Mouse (Mus musculus): ENCODE measurements around the gene Shc3. TPM values are rescaled to one million over a fixed set of nuclear protein-coding genes. Genes with fewer than 3 reads are reported as not detected.

Shc3 gene
- total and polyA plus RNA-seq, 2 experiments from 2014 or later = 9.1 to 111 TPM

- no peak for TF ChIP-seq CTCF (IDR thresholded peaks at IDR 0.05; ENCODE audit: low read depth)
- 93% methylated on average over 4 of the region's 4 CpGs for whole genome bisulfite sequencing
- ATAC-seq (no peak), DNase-seq (ENCODE audit: low spot score) (no peak)
- no peaks in the 10 kb centered on the region for H3K9me3 ChIP-seq (ENCODE audit: low read length)
- H3K36me3 ChIP-seq (ENCODE audit: insufficient read depth, low read length) = no peaks in the 10 kb centered on the region
- no peaks in the 10 kb centered on the region for H3K27me3 ChIP-seq (ENCODE audit: insufficient read depth, low read length)
- no peak overlapping the region for H3K27ac ChIP-seq
- no peak overlapping the region for H3K9ac ChIP-seq (replicated peaks; ENCODE audit: low read length)
- H3K4me2 ChIP-seq (ENCODE audit: low read depth, low read length) = no peak overlapping the region
- H3K4me1 ChIP-seq (ENCODE audit: insufficient read depth, low read length) = no peaks in the 10 kb centered on the region
- no peak overlapping the region for H3K4me3 ChIP-seq (ENCODE audit: low read length)
Measured at GRCm38 (mm10) chr13:51524316-51524715, 44.9 kb downstream of the Shc3 start.

GRCm38 (mm10) chr13:51523311-51523710 is 45.9 kb downstream of the Shc3 start:
- TF ChIP-seq CTCF (IDR thresholded peaks at IDR 0.05; ENCODE audit: low read depth) = no peak
- Histone ChIP-seq H3K27ac (no peak overlapping the region), H3K36me3 (ENCODE audit: insufficient read depth, low read length) (no peaks in the 10 kb centered on the region), H3K9ac (replicated peaks; ENCODE audit: low read length) (no peak overlapping the region), H3K9me3 (ENCODE audit: low read length) (no peaks in the 10 kb centered on the region), H3K4me3 (ENCODE audit: low read length) (no peak overlapping the region), H3K4me1 (ENCODE audit: insufficient read depth, low read length) (no peaks in the 10 kb centered on the region), H3K4me2 (ENCODE audit: low read depth, low read length) (no peak overlapping the region), H3K27me3 (ENCODE audit: insufficient read depth, low read length) (no peaks in the 10 kb centered on the region)
- ATAC-seq (no peak), DNase-seq (ENCODE audit: low spot score) (no peak)
- WGBS = 93% methylated on average over 10 of the region's 10 CpGs

- Histone ChIP-seq H3K27ac (no peak overlapping the region), H3K36me3 (ENCODE audit: insufficient read depth, low read length) (no peaks in the 10 kb centered on the region), H3K9ac (replicated peaks; ENCODE audit: low read length) (no peak overlapping the region), H3K9me3 (ENCODE audit: low read length) (no peaks in the 10 kb centered on the region), H3K4me1 (ENCODE audit: insufficient read depth, low read length) (no peaks in the 10 kb centered on the region), H3K4me2 (ENCODE audit: low read depth, low read length) (no peak overlapping the region), H3K4me3 (ENCODE audit: low read length) (no peak overlapping the region), H3K27me3 (ENCODE audit: insufficient read depth, low read length) (no peaks in the 10 kb centered on the region)
- no peak for TF ChIP-seq CTCF (IDR thresholded peaks at IDR 0.05; ENCODE audit: low read depth)
- DNase-seq (ENCODE audit: low spot score) = no peak
- ATAC-seq = no peak
- 95% methylated on average over 6 of the region's 6 CpGs for WGBS
Measured at GRCm38 (mm10) chr13:51518880-51519279, 50.3 kb downstream of the Shc3 start.

- no peaks in the 10 kb centered on the region for H3K4me1 ChIP-seq (ENCODE audit: insufficient read depth, low read length)
- no peak for DNase-seq (ENCODE audit: low spot score)
- H3K9ac ChIP-seq (replicated peaks; ENCODE audit: low read length) = no peak overlapping the region
- 84% methylated on average over 4 of the region's 4 CpGs for WGBS
- H3K4me3 ChIP-seq (ENCODE audit: low read length) = no peak overlapping the region
- no peaks in the 10 kb centered on the region for H3K9me3 ChIP-seq (ENCODE audit: low read length)
- no peak overlapping the region for H3K27ac ChIP-seq
- H3K27me3 ChIP-seq (ENCODE audit: insufficient read depth, low read length) = no peaks in the 10 kb centered on the region
- no peak overlapping the region for H3K4me2 ChIP-seq (ENCODE audit: low read depth, low read length)
- no peak for TF ChIP-seq CTCF (IDR thresholded peaks at IDR 0.05; ENCODE audit: low read depth)
- ATAC-seq = no peak
- H3K36me3 ChIP-seq (ENCODE audit: insufficient read depth, low read length) = no peaks in the 10 kb centered on the region
Measured at GRCm38 (mm10) chr13:51517943-51518342, 51.3 kb downstream of the Shc3 start.

- no peaks in the 10 kb centered on the region for H3K36me3 ChIP-seq (ENCODE audit: insufficient read depth, low read length)
Measured at GRCm38 (mm10) chr13:51508836-51509235, 60.4 kb downstream of the Shc3 start.

GRCm38 (mm10) chr13:51505711-51506110 is 63.5 kb downstream of the Shc3 start:
- no peaks in the 10 kb centered on the region for H3K36me3 ChIP-seq (ENCODE audit: insufficient read depth, low read length)
- H3K4me1 ChIP-seq (ENCODE audit: insufficient read depth, low read length) = no peaks in the 10 kb centered on the region
- no peaks in the 10 kb centered on the region for H3K27me3 ChIP-seq (ENCODE audit: insufficient read depth, low read length)
- DNase-seq (ENCODE audit: low spot score) (no peak), ATAC-seq (no peak)
- no peak overlapping the region for H3K9ac ChIP-seq (replicated peaks; ENCODE audit: low read length)
- H3K4me2 ChIP-seq (ENCODE audit: low read depth, low read length) = no peak overlapping the region
- H3K27ac ChIP-seq = no peak overlapping the region
- H3K9me3 ChIP-seq (ENCODE audit: low read length) = no peaks in the 10 kb centered on the region
- WGBS = 82% methylated on average over 5 of the region's 5 CpGs
- no peak overlapping the region for H3K4me3 ChIP-seq (ENCODE audit: low read length)
- TF ChIP-seq CTCF (IDR thresholded peaks at IDR 0.05; ENCODE audit: low read depth) = no peak

More at GRCm38 (mm10) chr13:51508836-51509235, 60.4 kb downstream of the Shc3 start:
- Histone ChIP-seq H3K27ac (no peak overlapping the region), H3K9me3 (ENCODE audit: low read length) (no peaks in the 10 kb centered on the region), H3K4me3 (ENCODE audit: low read length) (no peak overlapping the region), H3K27me3 (ENCODE audit: insufficient read depth, low read length) (no peaks in the 10 kb centered on the region), H3K4me1 (ENCODE audit: insufficient read depth, low read length) (no peaks in the 10 kb centered on the region), H3K9ac (replicated peaks; ENCODE audit: low read length) (no peak overlapping the region), H3K4me2 (ENCODE audit: low read depth, low read length) (no peak overlapping the region)
- 86% methylated on average over 9 of the region's 9 CpGs for WGBS
- TF ChIP-seq CTCF (IDR thresholded peaks at IDR 0.05; ENCODE audit: low read depth) = no peak
- DNase-seq (ENCODE audit: low spot score) = no peak
- ATAC-seq = no peak

- DNase-seq (ENCODE audit: low spot score) (no peak), ATAC-seq (no peak)
- Histone ChIP-seq H3K9me3 (ENCODE audit: low read length) (no peaks in the 10 kb centered on the region), H3K27ac (no peak overlapping the region), H3K36me3 (ENCODE audit: insufficient read depth, low read length) (no peaks in the 10 kb centered on the region), H3K9ac (replicated peaks; ENCODE audit: low read length) (no peak overlapping the region), H3K4me3 (ENCODE audit: low read length) (no peak overlapping the region), H3K4me2 (ENCODE audit: low read depth, low read length) (no peak overlapping the region), H3K4me1 (ENCODE audit: insufficient read depth, low read length) (no peaks in the 10 kb centered on the region), H3K27me3 (ENCODE audit: insufficient read depth, low read length) (no peaks in the 10 kb centered on the region)
- TF ChIP-seq CTCF (IDR thresholded peaks at IDR 0.05; ENCODE audit: low read depth) = no peak
- 63% methylated on average over 1 of the region's 1 CpGs for WGBS
Measured at GRCm38 (mm10) chr13:51499769-51500168, 69.5 kb downstream of the Shc3 start.
